21 mouse cellular contexts compared by ENCODE assay signal in the genomic region with DNA sequence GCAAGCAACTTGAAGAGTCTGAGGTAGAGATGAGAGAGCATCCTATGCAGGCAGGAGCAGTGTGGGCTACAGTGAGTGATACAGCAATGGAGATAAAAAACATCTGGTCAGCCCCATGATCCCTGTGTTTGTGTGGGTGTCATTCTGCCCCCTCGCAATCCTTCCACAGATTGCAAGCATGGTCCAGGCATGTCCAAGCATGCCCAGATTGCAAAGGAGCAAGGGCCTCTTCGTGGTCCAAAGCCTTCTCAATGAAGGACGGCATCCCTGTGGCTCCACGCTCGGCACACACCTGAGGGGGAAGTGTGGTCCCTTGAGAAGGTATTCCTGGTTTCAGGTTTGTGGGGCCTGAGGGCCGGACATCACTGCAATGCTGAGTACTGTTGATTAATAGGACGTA.
"Had no signal": no experiment of that assay in that cellular context is flagged by ENCODE, and none has a peak within 500 bp of the region (broad histone marks: within the 10 kb centered on the region; RNA-seq: fewer than 3 reads in every experiment).

No protein-coding gene starts in this region.

- H3K9ac ChIP-seq: liver, postnatal 0 days; lung, embryonic 15.5 days; midbrain, embryonic 12.5 days; neural tube, embryonic 13.5 days; neural tube, embryonic 15.5 days had no signal

- H3K27ac ChIP-seq: lung, embryonic 15.5 days; macrophage; midbrain, embryonic 12.5 days; neural tube, embryonic 13.5 days; neural tube, embryonic 15.5 days had no signal

- H3K4me1 ChIP-seq: lung, embryonic 15.5 days; megakaryocyte, embryonic 14.5 days; neural tube, embryonic 13.5 days; neural tube, embryonic 15.5 days had no signal

- H3K4me2 ChIP-seq: lung, embryonic 15.5 days; midbrain, embryonic 12.5 days; neural tube, embryonic 13.5 days; neural tube, embryonic 15.5 days had no signal

- DNase-seq: liver, postnatal 0 days; lung, adult 2 months; lung, postnatal 14 days; lung, postnatal 36 days; midbrain, embryonic 14.5 days; retina, postnatal 1 day; right cerebral cortex, adult 18-20 months; right cerebral cortex, postnatal 25 days; right cerebral cortex, postnatal 4 days; spleen, adult 18-20 months; thymus, adult 18-20 months; thymus, postnatal 14 days; thymus, postnatal 36 days had no signal

- H3K9me3 ChIP-seq: lung, embryonic 15.5 days; megakaryocyte, embryonic 14.5 days; midbrain, embryonic 12.5 days; neural tube, embryonic 13.5 days; neural tube, embryonic 15.5 days had no signal

- ATAC-seq: liver, postnatal 0 days; lung, postnatal 0 days had no signal

- H3K4me3 ChIP-seq: lung, embryonic 15.5 days; megakaryocyte, embryonic 14.5 days; midbrain, embryonic 12.5 days; myocyte; neural tube, embryonic 13.5 days; neural tube, embryonic 15.5 days had no signal

- H3K36me3 ChIP-seq: lung, embryonic 15.5 days; midbrain, embryonic 12.5 days; neural tube, embryonic 13.5 days; neural tube, embryonic 15.5 days had no signal

- H3K27me3 ChIP-seq: lung, embryonic 15.5 days had no signal
